Mouse (Mus musculus): ENCODE results near the gene Evi2. TPM values are rescaled to one million over a fixed set of nuclear protein-coding genes. Genes with fewer than 3 reads are reported as not detected.

Gene Evi2
- total and polyA plus RNA-seq, 3 experiments, result 0.15 to 1.2 TPM; not detected in 1

GRCm38 (mm10) chr11:79577741-79578140 is 47.4 kb upstream of the Evi2 start (continued):
- TF ChIP-seq NRF1 (IDR thresholded peaks at IDR 0.05; ENCODE audit: insufficient read depth, low read depth, low read length, poor library complexity, severe bottlenecking), result no peak
- peak; percentile 95 for TF ChIP-seq RAD21 (IDR thresholded peaks at IDR 0.05; ENCODE audit: low read depth, low read length)
- TF ChIP-seq UBTF (IDR thresholded peaks at IDR 0.05; ENCODE audit: borderline replicate concordance, insufficient read depth, low read depth, low read length), result no peak
- TF ChIP-seq CTCF (IDR thresholded peaks at IDR 0.05 in 2 of 3, conservative IDR thresholded peaks at IDR 0.05 in 1 of 3; ENCODE audit: control insufficient read depth in 1 of 3, insufficient read depth in 1 of 3, low read depth in 2 of 3, low read length in 3 of 3, poor library complexity in 1 of 3, severe bottlenecking in 1 of 3), result peak; percentile 74 to 97 (median 88)
- no peak for TF ChIP-seq POLR2AphosphoS5 (IDR thresholded peaks at IDR 0.05; ENCODE audit: borderline replicate concordance, low read depth, low read length)
- no peak for TF ChIP-seq MAZ (IDR thresholded peaks at IDR 0.05; ENCODE audit: low read depth, low read length)
- TF ChIP-seq GABPA (IDR thresholded peaks at IDR 0.05; ENCODE audit: low read depth, low read length), result no peak
- no peak for TF ChIP-seq POLR2A (IDR thresholded peaks at IDR 0.05; ENCODE audit: control insufficient read depth in 1 of 2, insufficient read depth in 1 of 2, low read depth in 1 of 2, low read length in 2 of 2, poor library complexity in 1 of 2)
- no peak for TF ChIP-seq GATA1 (IDR thresholded peaks at IDR 0.05; ENCODE audit: low read depth, low read length)
- no peak for TF ChIP-seq RCOR1 (IDR thresholded peaks at IDR 0.05; ENCODE audit: low read depth, low read length)
- no peak for TF ChIP-seq POLR2AphosphoS2 (IDR thresholded peaks at IDR 0.05; ENCODE audit: low read length)
- TF ChIP-seq TAL1 (IDR thresholded peaks at IDR 0.05; ENCODE audit: low read length), result no peak
- no peak for TF ChIP-seq ZKSCAN1 (IDR thresholded peaks at IDR 0.05; ENCODE audit: low read depth, low read length)
- TF ChIP-seq USF1 (IDR thresholded peaks at IDR 0.05; ENCODE audit: low read depth, low read length), result no peak
- TF ChIP-seq MYB (IDR thresholded peaks at IDR 0.05; ENCODE audit: low read depth, low read length), result no peak
- no peak for TF ChIP-seq E2F4 (IDR thresholded peaks at IDR 0.05; ENCODE audit: borderline replicate concordance, low read depth, low read length)
- TF ChIP-seq MYC (IDR thresholded peaks at IDR 0.05; ENCODE audit: low read depth, low read length), result 0 out of 2 replicates have a peak, but pooled peaks have one; percentile 48
- TF ChIP-seq NELFE (IDR thresholded peaks at IDR 0.05; ENCODE audit: low read depth, low read length), result no peak
- peak; percentile 96 for TF ChIP-seq ZC3H11A (IDR thresholded peaks at IDR 0.05; ENCODE audit: low read depth, low read length)
- no peak for TF ChIP-seq MXI1 (IDR thresholded peaks at IDR 0.05; ENCODE audit: low read depth, low read length)
- no peak; the same call in 1 of the 2 replicates for TF ChIP-seq JUND (IDR thresholded peaks at IDR 0.05; ENCODE audit: low read depth, low read length)

GRCm38 (mm10) chr11:79575383-79576073 is 45.1 kb upstream of the Evi2 start:
- no peaks in the 10 kb centered on the region for H3K4me1 ChIP-seq (ENCODE audit: control insufficient read depth in 1 of 2, insufficient read depth in 2 of 2, low read length in 2 of 2)
- H3K36me3 ChIP-seq (ENCODE audit: control insufficient read depth in 1 of 2, insufficient read depth in 2 of 2, low read length in 2 of 2), result peaks cover 0 to 8% of the 10 kb centered on the region in 2 experiments; a peak in 2 of 4 replicates
- H3K4me3 ChIP-seq (ENCODE audit: control insufficient read depth in 1 of 2, insufficient read depth in 1 of 2, low read depth in 2 of 2, low read length in 2 of 2), result no peak overlapping the region

More at GRCm38 (mm10) chr11:79575383-79576073, 45.1 kb upstream of the Evi2 start:
- Histone ChIP-seq H3K9ac (ENCODE audit: control insufficient read depth, low read depth, low read length, poor library complexity, severe bottlenecking) (no peak overlapping the region), H3K27ac (ENCODE audit: control insufficient read depth, low read depth, low read length) (no peak overlapping the region), H3K9me3 (replicated peaks; ENCODE audit: insufficient read depth, low read length) (no peaks in the 10 kb centered on the region), H3K79me2 (ENCODE audit: control insufficient read depth, insufficient read depth, low read length, poor library complexity) (no peaks in the 10 kb centered on the region), H3K27me3 (ENCODE audit: control insufficient read depth in 1 of 2, insufficient read depth in 2 of 2, low read length in 2 of 2) (no peaks in the 10 kb centered on the region)
- TF ChIP-seq GABPA (IDR thresholded peaks at IDR 0.05; ENCODE audit: low read depth, low read length) (no peak), RAD21 (IDR thresholded peaks at IDR 0.05; ENCODE audit: low read depth, low read length) (no peak), TCF12 (IDR thresholded peaks at IDR 0.05; ENCODE audit: low read depth, low read length) (no peak), CHD1 (IDR thresholded peaks at IDR 0.05; ENCODE audit: low read depth, low read length) (no peak), ZNF384 (IDR thresholded peaks at IDR 0.05; ENCODE audit: low read depth, low read length) (no peak), E2F4 (IDR thresholded peaks at IDR 0.05; ENCODE audit: borderline replicate concordance, low read depth, low read length) (no peak), EP300 (IDR thresholded peaks at IDR 0.05; ENCODE audit: low read depth in 1 of 2, low read length in 2 of 2) (no peak), ELF1 (IDR thresholded peaks at IDR 0.05; ENCODE audit: low read depth, low read length) (no peak), USF2 (IDR thresholded peaks at IDR 0.05; ENCODE audit: borderline replicate concordance in 1 of 2, insufficient read depth in 1 of 2, low read depth in 1 of 2, low read length in 2 of 2) (no peak), MAX (IDR thresholded peaks at IDR 0.05; ENCODE audit: low read length) (no peak), TBP (IDR thresholded peaks at IDR 0.05; ENCODE audit: low read depth, low read length) (no peak), ZMIZ1 (IDR thresholded peaks at IDR 0.05; ENCODE audit: low read depth, low read length) (no peak), SMC3 (IDR thresholded peaks at IDR 0.05; ENCODE audit: low read depth, low read length) (no peak)
- no peak for DNase-seq (ENCODE audit: low read depth, low spot score)
